Mouse (Mus musculus) bone marrow macrophage, adult 2 months (primary cell): Measurements from ENCODE around the gene Aprt.

ENCODE experiments used
- CTCF ChIP-seq: IDR thresholded peaks from 2 replicates; pipeline ENCODE4 v1.5.1; 2012; ENCODE audit warnings: low read depth, mild to moderate bottlenecking, low read length, moderate library complexity
- POLR2A ChIP-seq: IDR thresholded peaks from 2 replicates; pipeline ENCODE4 v1.6.1; 2012; ENCODE audit warnings: mild to moderate bottlenecking, low read depth, low read length, borderline replicate concordance

GRCm38 (mm10) chr8:122577116-122577515, 407 bp upstream of the Aprt start:
- TF ChIP-seq CTCF (no peak), POLR2A (no peak)
